Mouse (Mus musculus) stomach, embryonic 14.5 days (tissue): Measurements from ENCODE around the gene Afmid. TPM values are rescaled to one million over a fixed set of nuclear protein-coding genes. Genes with fewer than 3 reads are reported as not detected.

Experiments used
- ATAC-seq: fragments of 200-750 bp; cut with Nextera tagmentation; 2 replicates; pipeline ENCODE4 v1.8.0; 2017; ENCODE audit warnings: low read depth, moderate TSS enrichment; ENCODE audit not compliant: insufficient number of reproducible peaks, insufficient read depth, low FRiP score
- H3K27ac ChIP-seq: fragments of 300-500 bp; sonication (generic); 2 replicates; pipeline ENCODE4 v1.5.1; 2014; ENCODE audit warnings: mild to moderate bottlenecking, low read length, moderate library complexity, mixed read lengths
- H3K27me3 ChIP-seq: fragments of 300-500 bp; sonication (generic); 2 replicates; pipeline ENCODE4 v1.6.1; 2014; ENCODE audit warnings: low read length, control low read depth, mixed read lengths; ENCODE audit not compliant: control insufficient read depth, insufficient read depth
- H3K36me3 ChIP-seq: fragments of 300-500 bp; sonication (generic); 2 replicates; pipeline ENCODE4 v1.6.1; 2014; ENCODE audit warnings: mild to moderate bottlenecking, control low read depth, low read length, moderate library complexity, mixed read lengths; ENCODE audit not compliant: control insufficient read depth, insufficient read depth
- H3K4me1 ChIP-seq: fragments of 300-500 bp; sonication (generic); 2 replicates; pipeline ENCODE4 v1.6.1; 2014; ENCODE audit warnings: low read length, control low read depth, mixed read lengths; ENCODE audit not compliant: control insufficient read depth, insufficient read depth
- H3K4me2 ChIP-seq: fragments of 300-500 bp; sonication (generic); replicated peaks from 2 replicates; pipeline ENCODE4 v1.6.1; 2014; ENCODE audit warnings: low read depth, low read length, control low read depth
- H3K4me3 ChIP-seq: fragments of 300-500 bp; sonication (generic); 2 replicates; pipeline ENCODE4 v1.5.1; 2014; ENCODE audit warnings: low read depth, low read length, control low read depth
- H3K9ac ChIP-seq: fragments of 300-500 bp; sonication (generic); replicated peaks from 2 replicates; pipeline ENCODE4 v1.6.1; 2014; ENCODE audit warnings: low read depth, mild to moderate bottlenecking, control low read depth, low read length, moderate library complexity, mixed read lengths
- H3K9me3 ChIP-seq: fragments of 300-500 bp; sonication (generic); 2 replicates; pipeline ENCODE4 v1.6.1; 2016; ENCODE audit warnings: low read depth, low read length, control low read depth; ENCODE audit not compliant: control insufficient read depth
- WGBS: fragments of 180-500 bp; shearing (Covaris S2); extraction: QIAGEN DNeasy Blood & Tissue Kit; methylation state at CpG from one replicate; pipeline ENCODE4 v1.1.7; 2014; 5-methylcytosine and 5-hydroxymethylcytosine counted together
- polyA plus RNA-seq: library from polyadenylated mRNA; unstranded; fragments of >200 nt; fragmentation: Nextera tagmentation; extraction: Ambion mirVana; gene quantifications from 2 replicates; pipeline ENCODE4 v1.2.1, GENCODE M21; 2014

Gene Afmid
- polyA plus RNA-seq, 1 experiment from 2014 or later: 6.4 TPM

DNA sequence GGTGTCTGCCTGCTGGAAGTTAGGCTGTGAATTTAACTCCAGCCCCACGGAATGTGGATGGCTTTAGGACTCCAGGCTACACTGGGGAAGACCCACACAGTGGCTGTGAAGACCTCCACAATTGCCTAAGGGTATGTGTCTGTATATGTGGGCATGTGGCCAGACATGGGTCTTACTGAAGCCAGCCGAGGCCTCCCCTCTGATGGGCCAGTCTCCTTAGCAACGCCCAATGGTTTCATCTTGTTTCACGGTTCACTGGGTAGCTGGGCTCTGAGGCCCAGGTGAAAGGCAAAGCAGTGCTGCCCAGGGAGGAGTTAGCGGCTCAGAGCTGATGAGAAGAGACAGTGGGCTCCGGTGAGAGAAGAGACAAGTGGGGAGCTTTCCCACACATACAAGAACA is 40.3 kb downstream of the Afmid start:
- Histone ChIP-seq H3K36me3 (no peaks in the 10 kb centered on the region), H3K4me3 (no peak overlapping the region), H3K4me2 (no peak overlapping the region), H3K9ac (no peak overlapping the region), H3K4me1 (peaks cover 8% of the 10 kb centered on the region; the same call in 1 of the 2 replicates), H3K9me3 (no peaks in the 10 kb centered on the region), H3K27ac (no peak overlapping the region), H3K27me3 (peaks cover 3% of the 10 kb centered on the region; the same call in 1 of the 2 replicates)
- no peak for ATAC-seq
- WGBS: 42% methylated on average over 6 of the region's 6 CpGs

DNA sequence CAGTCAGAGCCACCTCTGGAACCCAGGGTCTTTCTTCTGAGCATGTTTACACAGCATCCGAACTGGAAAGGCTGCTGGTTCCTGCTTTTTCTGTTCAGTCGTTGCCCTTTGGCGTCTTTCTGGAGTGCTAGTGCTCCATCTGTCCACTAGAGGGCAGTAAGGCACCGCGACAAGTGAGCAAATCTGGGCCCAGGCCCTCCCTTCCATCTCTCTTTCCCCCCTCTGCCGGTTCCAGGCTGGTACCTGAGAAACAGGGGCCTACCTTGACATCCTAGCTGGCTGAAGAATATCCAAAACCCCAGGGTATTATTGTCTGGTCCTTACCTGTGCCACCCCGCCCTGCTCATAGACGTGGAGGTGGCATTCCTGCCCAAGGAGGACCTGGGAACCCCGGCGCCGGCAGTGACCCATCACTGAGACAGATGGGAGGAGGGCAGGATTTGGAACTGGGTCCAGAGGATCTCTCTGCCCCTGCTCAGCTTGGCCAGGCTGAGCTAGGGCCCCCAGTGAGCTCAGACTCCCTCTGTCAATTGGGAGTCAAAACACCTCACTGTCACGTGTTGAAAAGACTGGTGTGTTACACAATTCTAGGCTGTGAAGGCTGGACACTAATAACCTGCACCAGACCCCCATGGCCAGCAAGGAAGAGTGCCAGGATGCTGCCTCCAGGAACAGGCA is 45.1 kb downstream of the Afmid start:
- H3K9ac ChIP-seq: no peak overlapping the region
- no peaks in the 10 kb centered on the region for H3K27me3 ChIP-seq
- no peak overlapping the region for H3K4me3 ChIP-seq
- 34% methylated on average over 12 of the region's 12 CpGs for WGBS
- peaks cover 7% of the 10 kb centered on the region; the same call in 1 of the 2 replicates for H3K4me1 ChIP-seq
- ATAC-seq: peak; percentile 12; the same call in 1 of the 2 replicates
- no peak overlapping the region for H3K27ac ChIP-seq
- peak overlapping the region; percentile 12; the same call in 1 of the 2 replicates for H3K4me2 ChIP-seq
- no peaks in the 10 kb centered on the region for H3K9me3 ChIP-seq
- H3K36me3 ChIP-seq: no peaks in the 10 kb centered on the region

DNA sequence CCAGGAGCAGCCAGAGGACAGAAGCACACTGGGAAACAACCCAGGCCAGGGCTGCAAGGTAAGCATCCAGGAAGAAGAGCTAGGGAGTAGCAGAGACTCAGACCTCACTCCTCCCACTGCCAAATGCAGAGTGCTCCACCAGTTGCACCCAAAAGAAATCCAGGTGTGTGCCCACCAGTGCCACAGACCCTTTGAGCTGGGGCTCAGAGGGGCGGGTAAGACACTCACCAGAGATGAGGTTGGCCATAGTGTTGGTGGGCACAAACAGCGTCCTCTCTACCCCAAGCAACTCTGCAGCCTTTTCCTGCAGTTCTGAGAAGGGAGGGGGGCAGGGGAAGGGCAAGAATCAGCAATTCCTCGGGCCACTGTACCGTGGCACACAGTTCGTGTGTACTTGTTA is 45.7 kb downstream of the Afmid start:
- 0 out of 2 replicates have a peak, but pooled peaks cover 7% of the 10 kb centered on the region for H3K4me1 ChIP-seq
- no peaks in the 10 kb centered on the region for H3K36me3 ChIP-seq
- H3K4me2 ChIP-seq: no peak overlapping the region
- no peak overlapping the region for H3K27ac ChIP-seq
- no peak for ATAC-seq
- H3K9me3 ChIP-seq: no peaks in the 10 kb centered on the region
- no peak overlapping the region for H3K9ac ChIP-seq
- WGBS: 78% methylated on average over 5 of the region's 5 CpGs
- H3K27me3 ChIP-seq: no peaks in the 10 kb centered on the region
- H3K4me3 ChIP-seq: no peak overlapping the region

DNA sequence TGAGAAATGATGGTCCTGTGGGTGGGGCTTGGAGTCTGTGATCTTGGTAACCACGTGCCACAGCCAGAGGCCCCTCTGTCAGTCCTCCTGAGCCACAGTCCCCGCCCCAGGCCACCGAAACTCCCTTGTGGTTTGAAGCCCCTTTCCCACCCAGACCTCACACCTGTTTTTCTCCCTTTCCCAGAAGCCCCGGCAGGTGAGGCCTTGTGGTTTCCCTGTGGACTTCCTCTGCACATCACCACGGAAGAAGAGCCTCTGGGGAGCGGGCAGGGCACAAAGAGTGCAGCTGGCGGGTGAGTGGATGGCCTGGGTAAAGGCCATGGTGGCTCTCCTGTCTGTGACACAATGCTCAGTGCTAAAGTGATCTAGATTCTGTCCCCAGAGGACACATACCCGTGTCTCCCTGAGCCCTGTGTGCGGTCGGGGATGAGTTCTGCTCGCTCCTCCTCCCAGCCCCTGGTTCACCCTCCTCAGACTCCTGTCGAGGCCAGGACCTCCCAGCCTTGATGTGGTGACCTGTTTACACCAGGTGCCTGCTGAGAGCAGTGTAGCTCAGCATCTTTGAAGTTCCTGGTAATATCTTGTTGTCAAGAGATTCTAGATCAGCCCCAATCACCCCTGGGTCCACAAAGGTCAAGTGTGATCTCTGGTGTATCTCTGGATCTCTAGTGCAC is 46.3 kb downstream of the Afmid start:
- no peak overlapping the region for H3K4me3 ChIP-seq
- no peak overlapping the region for H3K9ac ChIP-seq
- no peak overlapping the region for H3K27ac ChIP-seq
- 0 out of 2 replicates have a peak overlapping the region, but pooled peaks have one; percentile 87 for H3K4me2 ChIP-seq
- no peaks in the 10 kb centered on the region for H3K36me3 ChIP-seq
- 61% methylated on average over 12 of the region's 12 CpGs for WGBS
- H3K27me3 ChIP-seq: no peaks in the 10 kb centered on the region
- H3K9me3 ChIP-seq: no peaks in the 10 kb centered on the region
- ATAC-seq: no peak
- H3K4me1 ChIP-seq: 0 out of 2 replicates have a peak, but pooled peaks cover 7% of the 10 kb centered on the region

DNA sequence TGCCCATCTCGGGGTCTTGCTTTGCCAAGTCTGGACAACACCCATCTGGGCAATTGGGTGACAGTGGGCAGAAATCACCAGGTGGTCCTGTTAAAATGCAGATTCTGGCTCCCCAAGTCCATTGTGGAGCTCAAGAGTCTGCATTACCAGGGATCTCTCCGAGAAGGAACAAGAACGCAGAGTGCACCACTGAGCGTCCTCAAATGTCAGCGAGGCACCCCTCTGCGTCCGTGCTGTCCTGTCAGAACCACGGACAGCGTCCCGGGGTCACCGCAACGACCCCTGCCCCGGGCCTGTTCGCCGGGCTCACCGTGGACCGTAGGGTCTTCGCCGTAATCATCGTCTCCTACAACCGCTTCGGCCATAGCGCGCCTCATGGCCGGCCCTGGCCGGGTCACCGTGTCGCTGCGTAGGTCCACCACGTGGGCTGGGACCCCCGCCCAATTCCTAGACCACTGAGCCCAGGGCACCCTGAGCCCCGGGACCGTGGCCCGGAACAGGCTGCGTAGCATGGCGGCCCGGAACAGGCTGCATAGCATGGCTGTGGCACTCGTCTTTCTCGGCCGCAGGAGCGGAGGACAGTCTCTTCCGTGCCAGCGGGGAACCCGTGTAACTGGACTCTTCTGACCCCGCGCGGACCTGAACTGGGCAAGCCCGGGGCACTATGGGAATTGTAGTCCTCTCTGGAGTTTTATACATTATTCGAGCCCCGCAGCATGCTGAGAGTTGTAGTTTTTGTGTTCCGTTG is 47.3 kb downstream of the Afmid start, which contains the start of gene Tha1:
Tha1 (minus strand) TSS at position 621 of the 748 bp plus-strand sequence.
- no peaks in the 10 kb centered on the region for H3K9me3 ChIP-seq
- peak within 1 kb of the TSS; percentile 77 for H3K4me3 ChIP-seq
- H3K9ac ChIP-seq: peak within 1 kb of the TSS; percentile 61
- peak; percentile 61 for ATAC-seq
- H3K27me3 ChIP-seq: no peaks in the 10 kb centered on the region
- 1% methylated on average over 51 of the region's 51 CpGs for WGBS
- no peak within 1 kb of the TSS for H3K27ac ChIP-seq
- peaks cover 11% of the 10 kb centered on the region; the same call in 1 of the 2 replicates for H3K4me1 ChIP-seq
- peak within 1 kb of the TSS; percentile 87 for H3K4me2 ChIP-seq
- H3K36me3 ChIP-seq: no peaks in the 10 kb centered on the region

DNA sequence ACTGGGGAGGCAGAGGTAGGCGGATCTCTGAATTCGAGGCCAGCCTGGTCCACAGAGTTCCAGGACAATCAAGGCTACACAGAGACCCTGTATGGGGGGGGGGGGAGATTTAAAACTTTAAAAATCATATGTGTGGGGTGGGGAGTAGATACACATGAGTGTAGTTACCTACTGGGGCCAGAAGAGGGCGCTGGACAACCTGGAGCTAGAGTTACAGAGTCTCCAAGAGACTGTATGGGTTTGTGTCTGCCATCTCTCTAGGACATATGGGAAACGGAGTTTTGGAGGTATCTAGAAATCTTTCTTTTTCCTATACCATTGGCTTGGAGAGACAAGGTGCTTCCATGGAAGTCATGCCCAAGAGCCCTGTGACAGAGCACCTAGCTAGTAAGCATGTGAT is 48.7 kb downstream of the Afmid start:
- Histone ChIP-seq H3K27ac (no peak overlapping the region), H3K4me2 (no peak overlapping the region), H3K27me3 (no peaks in the 10 kb centered on the region), H3K9me3 (no peaks in the 10 kb centered on the region), H3K36me3 (no peaks in the 10 kb centered on the region), H3K4me1 (peaks cover 23% of the 10 kb centered on the region), H3K9ac (no peak overlapping the region), H3K4me3 (no peak overlapping the region)
- no peak for ATAC-seq
- 59% methylated on average over 4 of the region's 4 CpGs for WGBS

DNA sequence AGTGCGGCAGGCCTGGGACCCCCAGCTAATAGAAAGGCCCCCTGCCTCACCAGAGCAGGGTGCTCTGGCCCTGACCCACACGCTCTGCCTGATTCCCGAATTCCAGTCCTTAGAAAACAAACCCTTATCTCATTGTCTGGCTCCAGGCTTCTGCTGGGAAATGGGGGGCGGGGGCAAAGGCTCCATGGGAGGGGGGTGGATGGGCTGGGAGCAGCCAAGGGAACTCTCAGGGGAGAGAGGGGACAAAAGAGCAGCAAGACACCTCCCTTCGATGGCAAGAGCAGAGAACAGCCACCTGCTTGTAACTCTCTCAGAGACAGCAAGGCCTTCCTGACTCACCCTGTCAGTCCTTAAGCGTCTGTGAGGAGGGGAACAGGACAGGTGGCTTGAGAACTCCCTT is 50.0 kb downstream of the Afmid start:
- no peaks in the 10 kb centered on the region for H3K36me3 ChIP-seq
- H3K9me3 ChIP-seq: no peaks in the 10 kb centered on the region
- peaks cover 22% of the 10 kb centered on the region for H3K4me1 ChIP-seq
- no peak overlapping the region for H3K9ac ChIP-seq
- H3K4me3 ChIP-seq: no peak overlapping the region
- H3K27ac ChIP-seq: no peak overlapping the region
- WGBS: 30% methylated on average over 6 of the region's 6 CpGs
- ATAC-seq: no peak
- H3K27me3 ChIP-seq: no peaks in the 10 kb centered on the region
- H3K4me2 ChIP-seq: no peak overlapping the region
